Mouse (Mus musculus) G1E-ER4 (cell line): ENCODE data around the gene Arid5a. TPM values are rescaled to one million over a fixed set of nuclear protein-coding genes. Genes with fewer than 3 reads are reported as not detected.
A peak's percentile ranks its signal among the peaks of the same experiment; 100 is the strongest.

Experiments
- GATA1 ChIP-seq: IDR thresholded peaks from one replicate; pipeline ENCODE4 v1.8.0; 2012; ENCODE audit warnings: low read length, inconsistent platforms
- polyA plus RNA-seq: library from polyadenylated mRNA; stranded (reverse); fragments of >175 nt; gene quantifications from 2 replicates; pipeline ENCODE4 v1.2.3, GENCODE M21; 2012

Gene Arid5a
- polyA plus RNA-seq, 1 experiment: 20.5 TPM

DNA sequence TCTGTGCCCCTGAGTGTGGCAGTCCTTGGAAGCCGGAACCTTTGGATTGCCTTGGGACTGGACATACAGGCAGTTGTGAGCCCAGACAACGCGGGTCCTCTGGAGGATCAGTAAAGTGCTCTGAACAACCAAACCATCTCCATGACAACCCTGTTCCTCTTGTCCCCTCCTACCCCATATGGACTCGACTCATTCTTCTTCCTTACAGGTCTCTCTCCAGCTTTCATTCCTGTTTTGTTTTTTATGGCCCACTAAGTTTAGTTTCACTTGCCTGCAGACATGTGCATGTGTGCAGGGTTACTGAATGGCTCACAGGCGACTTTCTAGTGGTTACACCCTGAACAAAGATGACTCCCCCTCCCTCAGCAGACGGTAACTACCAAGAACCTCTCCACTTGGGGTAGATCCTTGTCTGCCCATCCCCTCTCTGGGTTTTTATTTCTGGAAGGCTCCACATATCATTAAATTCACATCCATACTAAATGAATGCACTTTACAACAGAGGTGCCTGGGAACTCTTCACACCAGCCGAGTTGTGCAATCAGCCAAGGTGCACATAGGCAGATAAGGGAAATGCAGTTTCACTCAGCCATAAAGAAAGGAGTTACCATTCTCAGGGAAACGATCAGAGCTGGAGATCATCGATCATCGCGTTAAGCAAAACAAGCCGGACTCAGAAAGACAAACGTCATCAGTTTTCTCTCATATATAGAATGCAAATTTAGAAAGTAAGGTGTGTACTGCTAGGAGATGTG lies 31.7 kb upstream of the Arid5a start:
- TF ChIP-seq GATA1: peak; percentile 83

DNA sequence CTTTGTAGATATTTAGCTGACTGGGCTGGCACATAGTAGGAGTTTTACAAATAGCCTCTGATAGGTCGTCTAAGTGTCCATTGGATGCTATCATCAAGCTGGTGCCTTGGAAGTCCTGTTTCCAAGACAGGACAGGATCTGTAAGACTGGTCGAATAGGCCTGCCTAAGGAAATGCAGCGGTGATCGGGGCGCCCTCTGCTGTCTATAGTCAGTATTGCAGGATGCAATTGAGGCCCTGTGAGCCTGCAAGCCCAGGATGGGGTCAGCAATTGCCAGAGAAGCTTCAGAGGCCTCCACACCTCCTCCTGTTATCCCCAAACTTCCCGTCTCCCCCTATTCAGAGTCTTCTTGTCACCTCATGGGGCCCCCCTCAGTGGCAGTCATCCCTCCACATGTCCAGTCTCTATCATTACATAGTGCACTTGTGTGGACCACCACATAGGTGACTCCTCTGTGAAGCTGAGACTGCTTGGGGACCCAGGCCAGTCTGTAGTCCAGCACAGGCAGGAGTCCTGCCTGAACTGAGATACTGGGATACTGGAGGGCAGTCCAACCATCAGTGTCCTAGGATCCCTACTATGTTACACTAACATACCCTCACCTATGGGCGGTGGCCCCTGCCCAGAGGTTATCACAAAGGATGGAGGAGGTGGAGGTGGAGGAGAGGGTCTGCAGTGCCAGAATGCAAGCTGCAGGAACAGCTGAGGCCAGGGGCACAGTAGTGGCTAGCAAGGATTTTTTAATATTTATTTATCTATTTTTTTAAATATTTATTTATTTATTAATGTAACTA lies 30.1 kb upstream of the Arid5a start:
- no peak for TF ChIP-seq GATA1

DNA sequence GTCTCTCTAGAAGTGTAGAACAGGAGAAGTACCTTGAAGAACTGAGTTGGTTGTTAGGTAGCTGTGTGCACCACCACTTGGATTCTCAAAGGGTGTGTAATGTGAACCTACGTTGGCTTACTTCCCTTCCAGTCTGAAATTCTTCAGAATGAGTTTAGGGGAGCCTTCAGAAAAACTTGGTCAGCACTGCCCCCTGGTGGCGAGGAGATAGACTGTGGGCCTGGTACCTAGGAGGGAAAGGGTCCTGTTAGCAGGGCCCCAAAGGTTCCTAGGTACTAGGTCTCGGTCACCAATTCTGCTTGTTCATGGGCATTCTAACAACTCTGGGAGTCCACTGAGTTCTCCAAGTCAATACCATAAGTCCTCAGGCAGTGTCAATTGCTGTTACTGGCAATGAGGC lies 28.3 kb upstream of the Arid5a start:
- TF ChIP-seq GATA1: no peak

DNA sequence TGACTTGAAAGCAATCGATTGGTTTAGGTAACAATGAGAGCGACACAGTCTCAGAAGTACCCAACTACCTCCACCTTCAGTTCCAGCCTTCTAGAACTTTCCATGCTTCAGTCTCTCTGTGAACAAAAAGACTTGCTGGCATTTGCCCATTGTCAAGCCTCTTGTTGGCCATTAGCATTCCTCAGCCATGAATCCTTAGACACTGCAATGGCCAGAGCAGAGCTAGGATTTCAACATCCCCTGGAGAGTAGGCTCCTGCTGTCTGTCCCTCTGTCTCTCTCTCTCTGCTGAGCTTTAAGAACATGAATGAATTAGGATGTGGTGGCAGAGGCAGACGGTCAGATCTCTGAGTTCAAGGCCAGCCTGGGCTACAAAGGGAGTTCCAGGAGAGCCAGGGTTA lies 26.6 kb upstream of the Arid5a start:
- no peak for TF ChIP-seq GATA1

DNA sequence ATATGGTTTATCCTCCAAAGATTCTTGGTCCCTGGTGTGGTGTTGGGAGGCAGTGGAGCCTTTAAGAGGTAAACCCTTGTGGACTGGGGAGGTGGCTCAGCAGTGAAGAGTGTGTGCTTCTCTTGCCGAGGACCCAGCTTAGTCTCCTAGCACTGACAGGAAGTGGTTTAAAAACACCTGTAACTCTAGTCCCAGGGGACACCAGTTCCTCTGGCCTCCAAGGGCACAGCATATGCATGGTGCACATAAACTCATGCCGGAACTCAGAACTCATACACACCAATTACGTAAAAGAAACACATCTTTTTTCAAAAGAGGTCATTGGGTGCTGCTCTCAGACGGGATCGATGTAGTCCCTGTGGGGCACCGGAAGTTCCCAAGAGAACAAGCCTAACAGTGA lies 25.7 kb upstream of the Arid5a start:
- TF ChIP-seq GATA1: no peak

DNA sequence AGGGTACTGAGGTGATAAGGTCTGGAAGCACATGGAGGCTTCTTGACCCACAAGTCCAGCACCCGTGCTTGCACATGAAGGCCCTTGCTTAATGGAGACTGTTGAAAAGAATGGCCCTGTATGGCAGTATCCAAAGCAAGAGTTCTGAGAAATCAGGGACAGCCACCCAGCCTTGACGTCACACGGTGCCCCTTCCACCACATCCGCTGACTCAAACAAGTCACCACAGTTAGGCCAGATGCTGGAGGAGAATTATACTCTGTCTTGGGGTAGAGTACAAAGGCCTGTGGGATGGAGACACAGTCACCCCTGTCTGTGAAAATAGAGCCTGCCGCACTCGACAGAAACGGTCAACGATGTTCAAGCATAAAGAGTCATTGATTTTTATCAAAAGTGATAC lies 14.1 kb upstream of the Arid5a start:
- no peak for TF ChIP-seq GATA1

DNA sequence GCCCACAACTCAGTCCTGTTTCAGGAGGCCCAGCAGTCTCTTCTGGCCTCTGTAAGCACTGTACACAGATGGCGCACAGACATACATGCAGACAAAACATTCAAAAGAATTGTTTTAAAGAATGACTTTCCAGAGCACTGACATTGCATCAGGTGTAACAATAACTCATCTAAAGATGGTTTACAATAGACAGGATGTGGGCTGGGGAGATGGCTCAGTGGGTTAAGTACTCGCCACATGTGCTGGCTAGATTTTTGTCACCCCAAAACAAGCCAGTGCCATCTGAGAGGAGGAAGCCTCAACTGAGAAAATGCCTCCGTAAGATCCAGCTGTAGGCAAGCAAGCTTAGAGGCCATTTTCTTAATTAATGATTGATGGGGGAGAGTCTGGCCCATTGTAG lies 13.1 kb upstream of the Arid5a start:
- no peak for TF ChIP-seq GATA1

DNA sequence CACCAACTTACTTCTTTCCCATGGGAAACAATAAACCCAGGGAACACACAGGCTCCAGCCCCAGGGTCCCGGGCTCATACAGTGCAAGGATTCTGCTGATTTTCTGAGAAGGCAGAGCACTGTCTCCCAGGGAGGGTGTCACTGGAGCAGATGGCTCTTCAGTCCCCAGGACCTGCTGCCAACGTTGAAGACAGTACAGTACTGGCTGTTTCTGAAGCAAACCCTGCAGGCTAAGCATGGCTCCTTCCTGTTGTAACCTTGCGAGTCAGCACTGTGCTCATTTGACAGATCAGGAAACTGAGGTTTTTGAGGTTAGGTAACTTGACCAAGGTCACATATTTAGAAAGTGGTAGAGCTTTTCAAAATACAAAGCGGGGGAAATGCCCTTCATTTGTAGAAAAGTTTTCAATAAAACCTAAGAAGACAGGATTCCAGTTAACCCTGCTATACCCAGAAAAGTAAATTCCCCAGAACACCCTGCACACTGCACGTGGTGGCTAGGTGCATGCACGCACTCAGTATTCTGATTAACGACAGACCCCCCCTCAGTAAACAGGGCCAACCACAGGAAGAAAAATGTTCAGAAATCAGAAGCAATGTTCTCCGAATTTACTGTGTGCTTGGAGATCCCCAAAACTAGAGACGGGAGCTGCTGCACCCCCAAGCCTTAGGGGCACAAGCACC lies 10.9 kb upstream of the Arid5a start:
- TF ChIP-seq GATA1: no peak

DNA sequence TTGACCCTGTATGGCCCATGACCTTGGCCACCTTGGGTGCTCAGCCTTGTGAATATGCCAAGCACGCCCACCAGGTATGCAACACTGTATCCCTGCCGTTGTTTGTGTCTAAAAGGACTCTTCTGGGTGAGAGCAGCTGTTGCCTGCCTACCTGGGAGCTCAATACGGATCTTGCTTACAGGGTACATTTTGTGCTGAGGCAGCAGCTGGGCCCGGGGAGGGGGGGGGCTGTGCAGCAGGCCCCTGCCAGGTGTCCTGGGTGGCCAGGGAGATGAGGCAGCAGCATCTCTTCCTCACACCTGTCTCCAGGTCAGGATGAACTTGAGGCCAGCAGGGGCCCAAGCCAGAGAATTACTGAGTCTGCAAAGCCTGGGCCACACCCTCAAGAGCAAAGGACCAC lies 9.4 kb upstream of the Arid5a start:
- TF ChIP-seq GATA1: no peak

DNA sequence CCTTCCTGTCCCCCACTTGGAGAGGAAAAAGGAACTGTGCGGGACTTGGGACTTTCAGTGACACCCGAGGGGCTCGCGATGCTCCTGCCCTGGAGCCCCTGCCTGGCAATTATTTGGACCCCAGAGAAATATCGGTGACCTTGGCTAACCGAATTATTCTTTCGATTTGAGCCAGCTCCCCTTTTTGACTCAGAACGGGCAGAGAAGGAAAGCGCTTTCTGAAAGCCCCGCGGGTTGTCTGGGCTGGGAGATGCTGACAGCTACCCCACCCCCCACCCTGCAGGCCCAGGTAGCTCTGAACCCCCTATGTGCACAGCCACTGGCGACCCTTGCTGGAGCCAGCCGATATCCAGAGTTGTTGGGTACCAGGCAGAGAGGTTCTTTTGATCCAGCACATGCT lies 8.4 kb upstream of the Arid5a start:
- no peak for TF ChIP-seq GATA1

DNA sequence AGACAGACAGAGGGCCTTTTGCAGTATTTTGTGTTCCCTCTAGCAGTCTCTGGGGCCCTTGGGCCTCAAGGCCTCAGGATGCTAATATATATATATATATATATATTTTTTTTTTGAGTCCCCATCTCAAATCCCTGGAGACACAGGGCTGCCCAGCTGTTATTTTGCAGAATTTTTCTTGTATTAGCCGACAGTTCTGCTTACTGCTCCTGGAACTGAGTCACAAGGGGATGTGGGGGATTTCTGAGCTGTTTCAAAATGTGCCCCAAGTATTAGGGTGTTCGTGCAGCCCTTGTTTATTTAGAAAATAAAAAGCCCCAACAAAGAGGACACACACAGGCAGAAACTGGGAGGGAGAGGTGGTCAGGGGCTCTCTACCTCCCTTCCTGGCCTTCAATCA lies 7.9 kb upstream of the Arid5a start:
- no peak for TF ChIP-seq GATA1

DNA sequence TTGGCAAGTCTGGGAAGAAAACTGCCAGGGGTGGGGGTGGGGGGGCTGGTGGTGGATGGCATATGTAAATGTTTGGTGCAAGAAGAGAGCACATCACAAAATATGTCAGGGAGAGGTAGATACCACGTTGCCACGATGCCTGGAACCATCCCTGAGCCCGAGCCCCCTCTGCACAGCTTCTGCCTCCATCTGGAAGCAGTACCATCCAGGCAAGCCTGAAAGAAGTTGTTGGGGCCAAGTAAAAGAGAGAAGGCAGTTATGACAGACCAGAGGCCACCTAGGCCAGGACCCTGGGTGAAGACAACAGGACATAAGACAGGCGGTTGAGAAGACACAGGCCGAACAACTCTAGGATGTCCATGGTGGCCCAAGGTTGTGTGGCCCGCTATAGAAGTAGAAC lies 7.0 kb upstream of the Arid5a start:
- no peak for TF ChIP-seq GATA1

DNA sequence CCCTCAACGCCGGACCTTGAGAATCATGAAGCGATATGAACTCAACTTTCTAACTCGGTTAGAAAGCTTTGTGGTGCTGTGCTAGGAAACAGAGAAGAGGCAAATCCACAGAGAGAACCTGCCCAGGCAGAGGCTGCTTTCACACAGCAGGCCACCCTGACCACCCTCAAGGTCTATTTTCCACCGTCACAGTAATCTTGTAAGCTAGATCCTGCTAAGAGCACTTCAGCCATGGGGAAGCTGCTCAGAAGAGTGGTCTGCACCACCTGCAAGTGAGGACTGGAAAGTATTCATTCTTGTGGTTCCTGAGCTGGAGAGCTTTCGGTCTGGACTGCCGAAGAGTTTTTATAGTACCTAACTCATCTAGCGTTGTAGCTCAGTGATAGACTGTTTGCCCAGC lies 5.3 kb upstream of the Arid5a start:
- TF ChIP-seq GATA1: no peak

DNA sequence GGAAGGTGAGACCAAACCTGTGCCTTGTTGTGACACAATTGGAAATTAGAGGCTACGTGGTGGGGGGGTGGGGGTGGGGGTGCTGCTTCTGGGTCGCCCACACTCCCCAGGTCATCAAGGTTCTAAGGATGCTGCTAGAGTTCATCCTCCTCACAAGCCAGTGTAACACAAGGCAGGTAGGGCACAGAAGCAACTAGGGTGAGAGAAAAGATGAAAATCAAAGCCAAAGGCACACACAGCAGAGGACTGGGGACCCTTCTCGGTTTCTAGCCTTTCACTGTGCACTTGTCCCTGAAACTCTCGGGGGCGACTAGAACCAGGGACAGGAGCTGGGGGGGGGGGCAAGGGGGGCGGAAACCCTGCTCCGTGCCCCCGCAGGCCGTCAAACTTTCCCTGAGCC lies 4.6 kb upstream of the Arid5a start:
- TF ChIP-seq GATA1: no peak

DNA sequence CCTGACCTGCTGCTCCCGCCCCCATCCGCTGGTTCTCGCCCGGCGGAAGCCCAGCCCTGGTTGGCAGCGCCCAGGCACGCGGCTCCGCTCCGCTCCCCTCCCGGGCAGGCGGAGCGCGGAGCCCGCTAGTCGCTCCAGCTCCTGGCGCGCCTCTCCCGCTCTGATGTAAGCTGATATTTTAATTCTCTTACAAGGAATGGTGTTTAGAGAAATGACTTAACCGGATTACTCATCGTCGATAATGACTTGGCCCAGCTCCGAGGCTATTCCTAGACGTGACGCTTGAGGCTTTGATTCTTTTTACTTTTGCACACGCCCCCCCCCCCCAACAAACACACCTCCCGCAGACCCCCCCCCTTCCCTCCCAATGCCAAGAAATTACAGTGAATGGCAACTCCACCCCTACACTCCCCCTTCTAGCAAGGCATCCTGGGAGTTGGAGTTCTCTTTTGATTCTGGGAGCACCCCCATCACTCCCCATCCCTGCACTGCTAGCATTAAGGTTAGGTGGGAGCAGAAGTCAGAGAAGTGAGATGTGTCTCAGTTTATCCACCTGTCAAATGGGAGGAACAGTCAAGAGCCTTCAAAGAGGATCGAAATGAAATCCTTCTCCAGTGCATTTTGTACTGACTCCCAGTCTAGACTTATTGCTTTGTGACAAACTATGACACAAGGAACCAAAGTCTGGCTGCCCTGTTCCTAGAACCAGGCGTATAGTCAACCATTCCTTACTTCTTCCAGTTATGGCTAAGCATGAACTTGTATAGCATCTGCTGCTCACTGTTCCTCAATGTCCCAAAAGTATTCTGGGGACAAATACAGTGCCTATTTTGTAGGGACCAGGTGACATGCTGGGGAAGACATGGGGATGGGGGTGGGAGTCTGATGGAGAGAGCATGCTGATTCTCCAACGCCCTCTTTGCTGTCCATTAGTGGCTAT lies 3.9 kb upstream of the Arid5a start:
- TF ChIP-seq GATA1: no peak
